Mouse (Mus musculus) forebrain, embryonic 11.5 days (tissue): ENCODE data around the gene Rtkn. TPM values are rescaled to one million over a fixed set of nuclear protein-coding genes. Genes with fewer than 3 reads are reported as not detected.
A peak's percentile ranks its signal among the peaks of the same experiment; 100 is the strongest.

Experiments
- ATAC-seq: fragments of 200-750 bp; cut with Nextera tagmentation; replicated peaks from 2 replicates; pipeline ENCODE4 v1.8.0; 2017; ENCODE audit warnings: moderate TSS enrichment; ENCODE audit not compliant: low FRiP score
- DNase-seq: peaks from one replicate; pipeline ENCODE4 v3.0.0-alpha.2; 2017; ENCODE audit warnings: low spot score
- H3K27ac ChIP-seq: fragments of 300-500 bp; sonication (generic); 2 replicates; pipeline ENCODE4 v1.5.1; 2014; ENCODE audit warnings: low read depth, low read length
- H3K27me3 ChIP-seq: fragments of 300-500 bp; sonication (generic); 2 replicates; pipeline ENCODE4 v1.6.1; 2014; ENCODE audit warnings: mild to moderate bottlenecking, low read length, mixed read lengths; ENCODE audit not compliant: control insufficient read depth, insufficient read depth
- H3K36me3 ChIP-seq: fragments of 300-500 bp; sonication (generic); 2 replicates; pipeline ENCODE4 v1.6.1; 2014; ENCODE audit warnings: mild to moderate bottlenecking, low read length, moderate library complexity, mixed read lengths; ENCODE audit not compliant: control insufficient read depth, insufficient read depth
- H3K4me1 ChIP-seq: fragments of 300-500 bp; sonication (generic); replicated peaks from 2 replicates; pipeline ENCODE4 v1.6.1; 2014; ENCODE audit warnings: low read length, mixed read lengths; ENCODE audit not compliant: control insufficient read depth, insufficient read depth
- H3K4me2 ChIP-seq: fragments of 300-500 bp; sonication (generic); 2 replicates; pipeline ENCODE4 v1.6.1; 2014; ENCODE audit warnings: low read depth, mild to moderate bottlenecking, low read length, moderate library complexity, mixed read lengths; ENCODE audit not compliant: severe bottlenecking
- H3K4me3 ChIP-seq: fragments of 300-500 bp; sonication (generic); 2 replicates; pipeline ENCODE4 v1.5.1; 2014; ENCODE audit warnings: low read depth, low read length
- H3K9ac ChIP-seq: fragments of 300-500 bp; sonication (generic); 2 replicates; pipeline ENCODE4 v1.6.1; 2014; ENCODE audit warnings: low read length
- H3K9me3 ChIP-seq: fragments of 300-500 bp; sonication (generic); 2 replicates; pipeline ENCODE4 v1.6.1; 2016; ENCODE audit warnings: low read length, mixed read lengths; ENCODE audit not compliant: control insufficient read depth
- WGBS: fragments of 180-500 bp; shearing (Covaris S2); extraction: QIAGEN DNeasy Blood & Tissue Kit; methylation state at CpG from one replicate; pipeline ENCODE4 v1.1.7; 2014; 5-methylcytosine and 5-hydroxymethylcytosine counted together
- polyA plus RNA-seq: library from polyadenylated mRNA; unstranded; fragments of >200 nt; fragmentation: Nextera tagmentation; extraction: Ambion mirVana; gene quantifications from 2 replicates; pipeline ENCODE4 v1.2.1, GENCODE M21; 2014

Rtkn gene
- polyA plus RNA-seq: 17.8 and 23.0 TPM in 2 replicates

DNA sequence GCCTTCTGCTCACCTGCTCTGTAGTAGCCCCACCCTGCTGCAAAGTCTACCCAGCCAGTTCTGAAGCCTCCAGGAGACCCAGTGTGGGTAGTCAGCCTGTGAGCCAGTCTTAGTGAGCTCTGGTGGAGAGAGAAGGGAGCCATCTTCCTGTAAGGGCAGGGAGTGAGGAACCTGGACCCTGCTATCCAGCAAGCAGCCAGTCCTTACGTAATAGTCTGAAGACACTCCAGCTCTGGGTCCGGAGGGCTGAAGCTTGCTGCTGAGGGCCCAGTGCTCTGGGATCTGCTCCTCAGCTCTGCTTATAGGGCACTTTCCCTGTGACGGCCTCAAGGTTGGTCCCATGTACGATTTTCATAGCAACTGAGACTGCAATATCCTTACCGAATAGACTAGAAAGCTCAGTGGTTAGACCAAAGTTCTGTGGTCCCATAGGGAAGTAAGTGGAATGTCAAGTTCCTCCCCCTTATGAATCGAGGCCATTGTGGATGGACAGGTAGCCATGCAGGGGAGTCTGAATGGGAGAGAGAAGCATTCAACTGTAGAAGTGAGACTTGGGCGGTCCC, at the start of gene Rtkn:
Rtkn (plus strand) TSS at position 513 of the 563 bp plus-strand sequence.
- WGBS: 55% methylated on average over 7 of the region's 7 CpGs
- Histone ChIP-seq H3K4me1 (peaks cover 30% of the 10 kb centered on the region; the same call in 1 of the 2 replicates), H3K4me2 (peak within 1 kb of the TSS; percentile 81), H3K36me3 (no peaks in the 10 kb centered on the region), H3K4me3 (peak within 1 kb of the TSS; percentile 50), H3K9me3 (no peaks in the 10 kb centered on the region), H3K9ac (peak within 1 kb of the TSS; percentile 93), H3K27ac (no peak within 1 kb of the TSS), H3K27me3 (no peaks in the 10 kb centered on the region)
- no peak for DNase-seq
- ATAC-seq: no peak

DNA sequence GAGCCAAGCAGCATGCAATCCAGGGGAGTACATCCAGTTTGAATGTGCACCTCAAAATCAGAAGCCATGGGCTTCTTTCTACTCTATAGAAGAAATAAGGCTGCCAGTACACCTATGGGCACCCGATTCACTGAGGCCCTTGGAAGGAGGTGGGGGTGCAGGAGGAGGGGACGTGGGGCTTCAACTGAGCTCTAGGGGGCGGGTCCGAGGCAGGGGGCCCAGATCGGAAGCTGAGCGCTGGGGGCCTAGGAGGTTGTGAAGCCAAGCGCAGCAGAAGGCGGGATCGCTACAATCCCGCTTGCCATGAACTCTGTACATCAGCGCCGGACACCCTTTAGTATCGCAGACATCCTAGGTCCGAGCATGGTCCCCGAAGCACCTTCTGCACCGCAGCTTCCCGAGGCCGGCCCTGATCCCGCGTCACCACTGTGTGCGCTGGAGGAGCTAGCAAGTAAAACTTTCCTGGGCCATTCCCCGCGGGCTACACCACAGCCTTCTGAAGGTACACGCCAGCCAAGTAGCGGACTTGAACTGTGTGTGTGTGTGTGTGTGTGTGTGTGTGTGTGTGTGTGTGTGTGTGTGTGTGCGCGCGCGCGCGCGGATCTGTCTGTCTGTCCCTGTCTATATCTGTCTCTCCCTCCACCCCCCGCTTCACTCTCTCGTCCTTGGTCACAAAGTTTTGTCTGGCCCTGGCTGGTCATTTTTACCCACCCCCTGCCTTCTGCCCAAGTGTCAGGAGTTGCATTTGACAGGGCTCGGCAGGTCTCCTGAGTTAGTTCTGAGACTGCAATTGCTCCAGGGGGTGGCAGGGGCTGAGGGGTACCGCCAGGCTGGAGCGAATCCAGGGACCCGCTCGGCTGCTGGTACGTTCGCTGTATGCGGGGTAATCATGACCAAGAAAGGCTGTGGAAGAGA, 48.9 kb upstream of the Rtkn start, which contains the start of gene Lbx2:
Lbx2 (plus strand) TSS at position 247 of the 915 bp plus-strand sequence.
- peak within 1 kb of the TSS; percentile 0; the same call in 1 of the 2 replicates for H3K4me3 ChIP-seq
- no peak within 1 kb of the TSS for H3K27ac ChIP-seq
- H3K4me1 ChIP-seq: no peaks in the 10 kb centered on the region
- no peaks in the 10 kb centered on the region for H3K9me3 ChIP-seq
- H3K4me2 ChIP-seq: no peak within 1 kb of the TSS
- peaks cover 65% of the 10 kb centered on the region for H3K27me3 ChIP-seq
- peaks cover 3% of the 10 kb centered on the region; the same call in 1 of the 2 replicates for H3K36me3 ChIP-seq
- DNase-seq (no peak), ATAC-seq (no peak)
- WGBS: 2% methylated on average over 42 of the region's 42 CpGs
- H3K9ac ChIP-seq: no peak within 1 kb of the TSS

DNA sequence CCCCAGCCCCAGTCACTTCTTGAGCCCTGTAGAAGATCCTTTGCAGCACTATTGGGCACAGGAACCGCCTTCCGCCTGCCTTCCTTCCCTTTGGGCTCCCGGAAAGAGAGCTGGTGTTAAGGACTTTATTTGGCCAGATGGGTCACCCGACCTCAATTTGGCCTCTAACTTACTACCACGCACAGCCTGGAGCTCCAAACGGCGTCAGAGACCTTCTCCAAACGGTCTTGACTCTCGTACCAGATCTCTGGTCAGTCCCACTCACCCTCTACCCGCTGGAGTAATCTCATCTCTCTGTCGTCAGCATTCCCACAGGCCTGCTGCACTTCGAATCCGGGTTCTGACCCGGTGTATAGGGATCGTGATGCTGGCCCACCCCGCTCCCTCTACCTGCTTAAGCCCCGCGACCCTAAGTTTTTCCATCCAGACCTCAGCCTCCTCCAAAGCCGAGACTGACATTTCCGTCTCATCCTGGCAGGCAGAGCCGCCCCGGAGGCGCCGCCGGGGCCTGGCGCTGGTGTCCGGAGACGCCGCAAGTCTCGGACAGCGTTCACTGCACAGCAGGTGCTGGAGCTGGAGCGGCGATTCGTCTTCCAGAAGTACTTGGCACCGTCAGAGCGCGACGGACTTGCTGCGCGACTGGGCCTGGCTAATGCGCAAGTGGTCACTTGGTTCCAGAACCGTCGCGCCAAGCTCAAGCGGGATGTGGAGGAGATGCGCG, 47.9 kb upstream of the Rtkn start:
- Histone ChIP-seq H3K36me3 (no peaks in the 10 kb centered on the region), H3K4me2 (0 out of 2 replicates have a peak overlapping the region, but pooled peaks have one; percentile 24), H3K27me3 (peaks cover 65% of the 10 kb centered on the region), H3K4me3 (0 out of 2 replicates have a peak overlapping the region, but pooled peaks have one; percentile 7), H3K9me3 (no peaks in the 10 kb centered on the region), H3K4me1 (no peaks in the 10 kb centered on the region), H3K9ac (no peak overlapping the region), H3K27ac (no peak overlapping the region)
- no peak for ATAC-seq
- DNase-seq: no peak
- WGBS: 1% methylated on average over 47 of the region's 47 CpGs

DNA sequence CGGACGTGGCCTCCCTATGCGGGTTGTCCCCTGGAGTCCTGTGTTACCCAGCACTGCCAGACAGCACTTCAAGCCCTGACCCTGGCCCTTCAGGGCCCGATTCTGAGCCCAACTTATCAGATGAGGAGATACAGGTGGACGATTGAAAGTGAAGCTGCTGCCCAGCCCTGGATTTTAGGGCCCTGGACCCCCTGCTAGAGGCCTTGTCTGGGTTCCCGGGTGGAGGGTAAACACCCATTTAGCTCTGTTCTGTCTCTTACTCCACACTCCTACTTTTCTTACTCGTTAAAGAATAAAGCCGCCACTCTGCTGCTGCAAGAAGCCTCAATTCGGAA, 47.4 kb upstream of the Rtkn start:
- Histone ChIP-seq H3K36me3 (no peaks in the 10 kb centered on the region), H3K9ac (no peak overlapping the region), H3K27ac (no peak overlapping the region), H3K27me3 (peaks cover 61% of the 10 kb centered on the region), H3K4me1 (no peaks in the 10 kb centered on the region), H3K4me3 (0 out of 2 replicates have a peak overlapping the region, but pooled peaks have one; percentile 7), H3K4me2 (0 out of 2 replicates have a peak overlapping the region, but pooled peaks have one; percentile 24), H3K9me3 (no peaks in the 10 kb centered on the region)
- ATAC-seq (no peak), DNase-seq (no peak)
- WGBS: 3% methylated on average over 9 of the region's 9 CpGs

DNA sequence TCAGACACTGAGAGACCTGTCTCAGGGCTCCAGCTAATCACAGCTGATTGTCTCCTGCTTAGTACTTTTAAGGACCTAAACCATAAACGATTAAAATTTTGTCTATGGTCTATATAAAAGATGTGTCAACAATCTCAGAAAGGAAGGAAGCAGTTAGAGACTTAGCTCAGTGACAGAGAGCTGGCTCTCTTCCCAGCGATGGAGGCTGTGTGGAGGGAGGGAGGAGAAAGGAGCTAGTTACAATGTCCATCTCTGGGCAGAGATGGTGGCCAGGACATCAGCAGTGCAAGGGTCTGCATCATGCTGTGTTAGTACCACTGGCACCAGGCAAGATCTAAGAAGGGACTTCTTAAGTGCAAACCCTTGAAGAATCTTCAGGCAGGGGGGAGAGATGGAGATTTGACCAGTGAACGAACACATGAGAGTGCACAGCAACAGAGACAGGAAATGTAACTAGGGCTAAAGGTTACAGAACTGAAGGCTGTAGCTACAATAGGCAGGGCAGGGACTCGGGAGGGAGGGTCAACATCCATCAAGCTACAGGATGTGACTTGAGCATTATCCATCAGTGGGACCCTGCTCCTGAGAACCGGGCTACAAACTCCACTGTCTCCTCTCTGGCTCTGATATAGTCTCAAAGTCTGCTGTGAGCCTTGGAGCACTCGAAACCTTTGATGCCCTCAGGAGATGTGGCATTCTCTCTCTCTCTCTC, 42.7 kb upstream of the Rtkn start:
- no peak for DNase-seq

DNA sequence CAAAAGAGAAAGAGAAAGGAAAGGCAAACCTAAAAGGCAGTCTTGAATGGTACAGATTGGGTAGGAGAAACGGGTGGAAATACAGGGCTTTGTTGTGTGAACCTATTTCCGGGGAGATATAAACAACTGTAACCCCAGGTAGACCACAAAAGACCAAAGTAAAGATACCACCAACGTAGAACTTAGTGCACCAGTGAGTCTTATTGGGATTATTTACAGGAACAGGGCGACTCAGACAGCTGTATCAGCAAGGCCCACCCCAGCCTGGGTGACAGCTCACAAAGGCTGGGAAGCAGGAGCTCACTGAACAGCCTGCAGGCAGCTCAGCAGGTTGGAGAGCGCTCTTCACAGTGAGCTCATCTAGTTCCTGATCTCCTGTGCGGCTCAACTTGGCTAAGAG, 39.3 kb upstream of the Rtkn start:
- H3K4me2 ChIP-seq: no peak overlapping the region
- no peak overlapping the region for H3K4me3 ChIP-seq
- H3K4me1 ChIP-seq: no peaks in the 10 kb centered on the region
- no peaks in the 10 kb centered on the region for H3K27me3 ChIP-seq
- no peak for DNase-seq
- H3K9ac ChIP-seq: no peak overlapping the region
- H3K9me3 ChIP-seq: peaks cover 3% of the 10 kb centered on the region; the same call in 1 of the 2 replicates
- ATAC-seq: no peak
- no peak overlapping the region for H3K27ac ChIP-seq
- 47% methylated on average over 6 of the region's 6 CpGs for WGBS
- H3K36me3 ChIP-seq: no peaks in the 10 kb centered on the region

More for the DNA sequence above, 42.7 kb upstream of the Rtkn start:
- no peak for ATAC-seq
- Histone ChIP-seq H3K9ac (no peak overlapping the region), H3K27ac (no peak overlapping the region), H3K4me1 (no peaks in the 10 kb centered on the region), H3K27me3 (peaks cover 17% of the 10 kb centered on the region), H3K36me3 (no peaks in the 10 kb centered on the region), H3K4me3 (no peak overlapping the region), H3K9me3 (peaks cover 3% of the 10 kb centered on the region; the same call in 1 of the 2 replicates), H3K4me2 (no peak overlapping the region)
- WGBS: 50% methylated on average over 6 of the region's 6 CpGs

DNA sequence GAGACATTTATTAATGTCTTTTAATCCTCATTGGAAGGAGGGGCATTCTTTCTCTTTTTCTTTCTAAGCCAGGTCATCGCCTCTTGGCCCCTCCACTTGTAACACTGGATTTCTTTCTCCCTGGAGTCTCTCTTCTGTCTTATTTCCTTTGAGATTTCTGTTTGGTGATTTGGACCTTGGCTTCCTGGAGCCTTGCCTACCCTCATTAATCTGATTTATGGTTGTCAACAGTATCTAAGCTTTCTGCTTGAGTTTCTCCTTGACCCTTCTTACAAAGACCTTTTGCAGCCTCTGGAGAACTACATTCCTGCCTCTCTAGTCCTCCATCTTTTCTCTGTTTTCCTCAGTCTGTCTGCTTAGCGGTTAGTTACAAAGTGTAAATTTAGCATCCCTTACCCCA, 36.9 kb upstream of the Rtkn start:
- no peak for DNase-seq
- Histone ChIP-seq H3K27me3 (peaks cover 2% of the 10 kb centered on the region; the same call in 1 of the 2 replicates), H3K4me1 (peaks cover 9% of the 10 kb centered on the region; the same call in 1 of the 2 replicates), H3K27ac (no peak overlapping the region), H3K4me3 (no peak overlapping the region), H3K9me3 (peaks cover 3% of the 10 kb centered on the region; the same call in 1 of the 2 replicates), H3K36me3 (no peaks in the 10 kb centered on the region), H3K9ac (no peak overlapping the region), H3K4me2 (no peak overlapping the region)
- WGBS: 79% methylated on average over 2 of the region's 2 CpGs
- no peak for ATAC-seq

DNA sequence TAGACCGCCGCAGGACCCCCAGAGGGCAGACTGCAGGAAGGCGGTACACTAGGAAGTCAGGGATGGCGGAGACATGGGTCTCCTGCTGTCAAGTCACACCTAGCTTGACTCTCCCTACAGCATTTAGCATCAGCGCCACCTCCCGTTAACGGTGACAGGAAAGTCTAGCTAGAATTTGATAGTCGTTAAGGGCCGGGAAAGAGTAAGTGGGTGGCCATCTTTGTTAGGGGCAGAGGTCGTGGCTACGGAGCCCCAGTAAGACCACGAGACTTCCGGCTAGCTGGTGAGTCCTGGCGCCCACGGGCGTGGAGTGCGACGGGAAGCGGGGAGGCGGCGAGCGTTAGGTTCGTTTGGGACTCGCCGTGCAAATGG, 34.0 kb upstream of the Rtkn start, which contains the start of the genes Ccdc142 and Gm42688:
Ccdc142 (plus strand) TSS at position 286 of the 372 bp plus-strand sequence.
Gm42688 (plus strand) TSS at position 302 of the 372 bp plus-strand sequence.
- DNase-seq: peak; percentile 86
- Histone ChIP-seq H3K27ac (peak within 1 kb of the TSS; percentile 26), H3K4me2 (peak within 1 kb of the TSS; percentile 90), H3K4me3 (peak within 1 kb of the TSS; percentile 72), H3K9ac (peak within 1 kb of the TSS; percentile 77), H3K36me3 (no peaks in the 10 kb centered on the region), H3K9me3 (no peaks in the 10 kb centered on the region), H3K27me3 (peaks cover 2% of the 10 kb centered on the region; the same call in 1 of the 2 replicates), H3K4me1 (peaks cover 9% of the 10 kb centered on the region; the same call in 1 of the 2 replicates)
- ATAC-seq: peak; percentile 88
- WGBS: under 1% methylated on average over 24 of the region's 25 CpGs
